Mouse (Mus musculus): ENCODE measurements around the gene Usp39.

Gene Usp39

DNA sequence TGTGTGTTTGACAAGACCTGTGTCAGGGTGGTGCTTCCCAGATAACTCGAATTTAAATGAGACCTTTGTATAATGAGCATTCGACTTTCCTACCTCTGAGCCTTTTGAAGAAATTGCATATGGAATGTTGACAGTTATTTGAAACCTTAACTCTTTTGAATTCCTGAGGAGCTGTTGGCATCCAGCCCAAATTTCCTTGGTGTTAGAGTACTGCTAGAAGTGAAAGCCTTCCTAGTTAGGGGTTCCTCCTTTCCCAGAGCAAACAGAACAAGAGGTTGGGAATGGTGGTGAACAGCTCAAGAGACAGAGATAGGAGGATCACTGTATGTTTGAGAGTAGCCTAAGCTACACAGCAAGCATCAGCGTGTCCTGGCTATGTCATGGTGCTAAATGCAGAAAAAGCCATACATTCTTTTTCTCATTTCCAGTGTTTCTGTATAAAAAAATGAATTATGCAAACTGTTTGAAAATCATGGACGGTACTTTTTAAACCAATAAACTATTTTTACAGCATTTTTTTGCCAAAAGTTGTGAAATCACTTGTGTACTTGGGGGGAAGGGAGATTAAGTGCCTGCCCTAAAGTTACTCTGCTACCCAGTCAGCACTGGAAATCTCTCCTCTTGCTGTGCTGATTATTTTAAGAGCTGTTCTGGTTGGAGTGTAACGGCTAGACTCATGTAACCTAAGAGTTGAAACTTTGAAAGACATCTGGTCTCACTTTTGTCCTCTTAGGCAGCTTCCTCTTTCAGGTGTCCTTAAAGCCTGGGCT is 7.8 kb upstream of the Usp39 start:
- no peak for DNase-seq (ENCODE audit: low spot score in 2 of 2)

DNA sequence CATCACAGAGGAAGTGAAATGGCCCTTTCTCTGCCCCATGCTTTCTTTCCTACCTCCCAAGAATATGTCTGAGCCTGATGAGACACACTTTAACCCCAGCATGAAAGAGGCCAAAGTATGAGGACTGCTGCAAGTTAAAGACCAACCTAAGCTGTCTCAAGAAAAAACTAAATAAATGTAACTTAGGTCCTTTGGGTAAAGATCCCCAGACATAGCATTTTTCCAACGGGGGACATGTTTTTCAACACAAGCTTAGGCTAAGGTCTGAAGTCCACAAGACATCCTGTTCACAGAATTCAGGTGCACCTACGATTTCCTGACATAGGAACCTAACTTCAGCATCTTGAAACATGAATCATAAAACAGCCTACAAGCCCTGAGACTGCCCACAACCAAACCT is 5.2 kb upstream of the Usp39 start:
- no peak for DNase-seq (ENCODE audit: low spot score in 2 of 2)

DNA sequence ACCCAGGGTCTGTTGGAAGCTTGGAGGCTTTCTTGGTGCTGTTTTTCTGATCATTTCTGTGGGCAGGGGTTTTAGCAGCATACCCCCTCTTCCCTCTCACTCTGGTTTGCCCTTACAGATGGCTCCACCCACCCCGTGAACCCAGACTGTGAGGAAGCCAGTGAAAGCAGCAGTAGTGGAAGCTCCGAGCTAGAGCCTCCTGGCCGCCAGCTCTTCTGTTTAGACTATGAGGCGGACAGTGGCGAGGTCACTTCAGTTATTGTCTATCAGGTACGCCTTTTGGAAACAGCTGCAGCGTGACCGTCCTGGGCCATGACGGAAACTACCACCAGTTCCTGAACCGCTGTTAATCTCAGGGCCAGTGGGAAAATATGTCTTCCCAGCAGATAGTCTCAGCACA is 3.4 kb upstream of the Usp39 start:
- DNase-seq (ENCODE audit: low spot score in 2 of 2) = no peak

DNA sequence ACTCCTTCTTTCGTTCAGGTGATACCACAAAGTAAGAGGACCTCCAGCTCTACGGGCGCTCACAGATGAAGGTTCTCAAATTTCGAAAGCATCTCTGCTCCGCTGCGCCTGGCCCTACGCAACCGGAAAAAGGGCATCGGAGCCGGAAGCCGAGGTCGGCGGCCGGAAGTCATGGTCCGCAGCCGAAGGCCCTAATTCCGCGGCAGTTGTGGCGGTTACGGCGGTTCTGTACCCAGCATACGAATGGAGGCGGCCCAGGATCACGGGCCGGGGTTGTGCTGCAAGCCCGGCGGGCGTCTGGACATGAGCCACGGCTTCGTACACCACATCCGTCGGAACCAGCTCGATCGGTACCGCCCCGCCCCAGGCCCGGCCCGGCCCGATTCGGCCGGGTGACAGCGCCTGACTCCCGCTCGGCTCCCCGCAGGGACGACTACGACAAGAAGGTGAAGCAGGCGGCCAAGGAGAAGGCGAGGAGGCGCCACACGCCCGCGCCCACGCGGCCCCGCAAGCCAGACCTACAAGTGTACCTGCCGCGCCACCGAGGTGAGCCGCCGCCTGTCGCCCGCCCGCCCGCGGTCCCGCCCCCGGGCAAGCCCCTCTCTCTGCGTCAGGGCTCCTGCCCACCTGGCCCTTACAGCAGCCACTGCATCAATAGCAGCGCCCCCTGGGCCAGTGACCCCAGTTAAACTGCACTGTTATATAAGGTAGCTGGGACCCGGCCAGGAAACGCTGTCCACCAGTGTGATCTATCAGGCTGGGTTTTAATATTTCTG is 2.4 kb upstream of the Usp39 start, which contains the start of gene 0610030E20Rik:
TSS of gene 0610030E20Rik (plus strand) at position 152 of the 776 bp plus-strand sequence.
- peak; percentile 76 to 77 for DNase-seq (ENCODE audit: low spot score in 2 of 2)

DNA sequence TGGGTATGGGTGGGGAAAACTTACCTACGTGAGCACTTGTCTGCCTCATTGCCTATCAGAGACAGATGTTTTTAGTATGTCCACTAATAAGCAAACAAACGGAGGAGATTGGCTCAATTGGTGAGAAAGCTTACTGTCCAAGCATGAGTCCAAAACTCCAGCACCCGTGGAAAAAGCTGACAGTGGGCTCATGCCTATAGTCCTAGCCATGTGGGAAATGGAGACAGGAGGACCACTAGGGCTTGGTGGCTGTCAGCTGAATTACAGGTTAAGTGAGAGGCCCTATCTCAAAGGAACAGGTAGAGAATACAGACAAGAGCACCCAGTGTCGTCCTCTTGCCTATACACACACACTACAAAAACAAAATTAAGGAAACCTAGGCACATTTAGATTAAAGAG is 1.3 kb upstream of the Usp39 start:
- DNase-seq (ENCODE audit: low spot score in 2 of 2) = no peak

DNA sequence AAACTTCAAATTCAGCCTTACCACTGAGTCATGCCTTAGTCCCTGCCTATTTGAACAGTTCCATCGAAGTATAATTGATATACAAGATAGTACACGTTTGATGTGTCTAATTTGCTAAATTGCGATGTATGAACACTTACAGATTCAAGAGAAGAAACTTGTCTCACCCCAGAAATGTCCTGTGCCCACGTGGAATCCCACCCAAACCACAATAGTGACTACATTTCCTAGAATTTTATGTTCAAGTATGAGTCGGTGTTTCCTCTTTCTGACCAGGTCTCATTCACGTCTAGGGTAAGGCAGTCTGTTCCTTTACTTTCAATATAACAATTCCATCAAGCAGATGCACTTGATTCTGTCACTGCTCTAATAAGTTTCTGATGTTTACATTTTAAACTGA is 649 bp upstream of the Usp39 start:
- no peak for DNase-seq (ENCODE audit: low spot score in 2 of 2)

DNA sequence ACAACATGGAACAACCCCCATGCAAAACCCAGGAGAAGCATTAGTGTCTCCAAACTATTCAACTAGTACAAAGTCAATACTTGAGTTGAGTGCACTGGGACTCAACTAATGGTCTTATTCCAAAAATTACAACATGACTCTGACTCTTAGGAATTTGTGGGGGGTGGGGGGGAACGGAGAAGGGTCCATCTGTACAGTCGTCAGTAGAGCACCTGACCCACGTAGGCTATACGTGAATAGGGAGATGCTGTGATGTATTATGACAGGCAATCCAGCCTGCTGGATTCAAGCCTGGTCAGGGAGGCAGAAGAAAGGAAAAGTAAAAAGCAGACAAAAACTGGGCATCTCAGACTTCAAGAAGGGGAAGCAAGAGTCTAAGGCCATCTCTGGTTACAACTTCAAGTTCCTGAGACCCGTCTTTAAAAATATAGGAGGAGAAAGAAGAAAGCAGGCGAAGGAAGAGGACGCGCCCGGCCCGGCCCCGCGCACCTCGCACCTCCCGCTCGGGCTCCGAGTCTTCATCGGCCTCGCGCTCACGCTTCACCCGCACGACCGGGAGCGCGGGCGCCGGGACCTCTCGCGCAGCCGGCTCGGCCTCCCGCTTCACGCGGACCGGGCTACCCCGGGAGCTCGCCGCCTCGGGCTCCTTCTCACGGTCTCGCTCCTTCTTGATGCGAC is 449 bp downstream of the Usp39 start:
- no peak for DNase-seq (ENCODE audit: low spot score in 2 of 2)

DNA sequence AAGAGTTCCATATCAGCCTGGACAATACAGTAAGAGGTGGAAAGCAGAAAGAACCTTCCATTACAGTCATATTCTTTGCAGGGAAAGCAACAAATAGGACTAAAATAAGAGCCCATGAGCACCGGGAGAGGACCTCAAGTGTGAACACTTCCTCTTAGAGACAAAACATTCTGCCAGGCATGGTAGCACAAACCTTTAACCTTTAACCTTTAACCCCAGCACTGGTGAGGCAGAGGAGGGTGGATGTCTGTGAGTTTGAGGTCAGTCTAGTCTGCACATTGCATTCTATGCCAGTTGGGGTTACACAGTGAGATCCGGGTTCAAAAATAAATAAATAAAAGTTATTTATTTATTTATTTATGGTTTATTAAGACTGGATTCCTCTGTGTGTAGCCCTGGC is 4.5 kb downstream of the Usp39 start:
- DNase-seq (ENCODE audit: low spot score in 2 of 2) = no peak

DNA sequence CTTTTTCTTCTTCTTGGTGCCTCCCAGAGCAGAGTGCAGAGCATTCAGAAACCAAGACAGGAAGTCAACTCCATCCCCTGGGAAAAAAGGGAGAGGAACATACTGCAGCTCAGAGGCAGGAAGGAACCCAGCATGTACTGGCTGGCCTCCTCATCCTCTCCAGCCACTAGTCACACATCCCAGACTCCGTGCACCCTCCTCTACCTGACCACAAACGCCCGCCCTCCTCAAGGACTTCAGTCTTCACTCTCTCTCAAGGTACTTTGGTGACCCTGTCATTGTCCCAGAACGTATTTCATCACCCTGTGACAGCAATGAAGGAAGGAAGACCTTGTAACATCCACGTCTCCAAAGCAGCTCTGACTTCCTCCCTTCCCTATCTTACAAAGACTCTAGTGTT is 11.9 kb downstream of the Usp39 start:
- DNase-seq (ENCODE audit: low spot score in 2 of 2) = no peak

DNA sequence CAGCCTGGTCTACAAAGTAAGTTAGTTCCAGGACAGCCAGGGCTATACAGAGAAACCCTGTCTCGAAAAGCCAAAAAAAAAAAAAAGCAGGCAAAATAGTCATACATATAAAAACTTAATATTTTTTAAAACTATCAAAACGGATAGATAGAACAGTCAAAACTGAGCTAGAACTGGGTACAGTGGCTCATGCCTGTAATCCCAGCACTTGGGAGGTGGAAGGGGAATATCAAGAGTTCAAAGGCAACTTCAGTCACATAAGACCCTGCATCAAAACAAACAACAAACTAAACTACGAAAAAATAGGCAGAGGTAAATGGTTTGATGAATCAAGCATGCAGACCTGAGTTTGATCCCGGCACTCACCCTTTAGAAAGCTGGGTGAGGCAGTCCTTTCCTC is 14.9 kb downstream of the Usp39 start:
- DNase-seq (ENCODE audit: low spot score in 2 of 2) = no peak

DNA sequence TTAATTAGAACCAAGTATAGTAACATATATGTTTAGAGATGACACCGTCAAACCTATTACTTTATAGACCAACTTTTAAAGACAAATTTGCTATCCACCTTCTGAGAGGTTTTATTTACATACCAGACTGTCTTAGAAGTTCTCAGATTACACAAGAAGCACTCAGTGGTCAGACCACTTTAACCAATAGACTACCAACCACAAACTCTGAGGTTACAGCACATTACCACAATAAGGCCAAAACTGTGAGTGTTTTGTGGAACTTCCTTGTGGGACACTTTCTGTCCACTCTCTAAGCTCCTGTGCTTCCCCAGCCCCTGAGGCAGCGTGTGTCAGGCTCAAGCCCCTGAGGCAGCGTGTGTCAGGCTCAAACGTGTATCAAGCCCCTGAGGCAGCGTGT is 16.0 kb downstream of the Usp39 start:
- no peak for DNase-seq (ENCODE audit: low spot score in 2 of 2)

DNA sequence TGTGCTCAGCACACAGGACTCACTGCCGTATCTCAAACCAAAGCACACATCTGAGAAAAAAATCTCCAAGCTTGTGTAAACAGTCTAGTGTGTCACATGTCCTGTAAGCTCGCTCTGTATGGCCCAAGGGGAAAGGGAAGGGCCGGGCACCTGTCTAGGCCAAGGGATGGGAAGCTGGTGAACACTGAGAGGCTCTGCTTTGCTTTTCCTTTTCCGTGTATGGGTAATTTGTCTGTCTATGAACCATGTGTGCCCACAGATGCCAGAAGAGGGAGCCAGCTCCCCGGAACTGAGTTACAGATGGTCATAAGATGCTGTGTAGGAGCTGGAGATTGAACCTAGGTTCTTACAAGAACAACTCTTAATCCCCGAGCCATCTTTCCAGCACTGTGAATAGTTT is 18.7 kb downstream of the Usp39 start:
- peak; percentile 48 to 52 for DNase-seq (ENCODE audit: low spot score in 2 of 2)

DNA sequence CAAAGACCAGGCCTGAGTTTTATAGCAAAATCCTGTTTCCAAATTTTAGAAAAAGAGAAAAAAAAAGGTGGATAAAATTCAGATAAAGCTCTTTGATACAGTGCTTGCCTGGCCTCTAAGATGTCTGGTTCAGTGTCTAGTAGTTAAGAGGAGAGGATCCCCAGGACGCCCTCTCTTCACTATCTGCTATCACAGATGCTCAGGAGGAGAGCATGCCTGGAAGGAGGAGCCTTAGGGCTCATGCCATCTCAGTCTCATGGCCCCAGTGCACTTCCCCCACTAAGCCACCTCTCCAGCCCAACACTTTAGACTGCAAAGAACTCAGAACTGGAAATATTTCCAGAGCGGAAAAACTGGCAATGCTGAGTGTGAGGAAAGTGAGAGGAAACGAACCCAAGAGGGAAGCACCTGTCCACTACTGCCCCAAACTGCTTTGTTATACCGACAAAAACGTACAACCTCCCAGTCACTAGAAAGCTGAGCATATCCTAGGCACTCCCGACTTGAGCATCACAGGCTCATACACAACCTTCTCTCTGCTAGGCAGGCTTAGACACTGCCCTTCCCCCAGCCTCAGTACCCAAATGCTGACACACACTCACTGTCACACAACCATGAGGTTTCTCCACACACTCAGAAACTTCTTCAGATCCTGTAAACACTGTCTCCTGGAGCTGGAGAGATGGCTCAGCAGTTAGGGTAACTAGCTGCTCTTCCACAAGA is 21.0 kb downstream of the Usp39 start:
- DNase-seq (ENCODE audit: low spot score in 2 of 2) = no peak

DNA sequence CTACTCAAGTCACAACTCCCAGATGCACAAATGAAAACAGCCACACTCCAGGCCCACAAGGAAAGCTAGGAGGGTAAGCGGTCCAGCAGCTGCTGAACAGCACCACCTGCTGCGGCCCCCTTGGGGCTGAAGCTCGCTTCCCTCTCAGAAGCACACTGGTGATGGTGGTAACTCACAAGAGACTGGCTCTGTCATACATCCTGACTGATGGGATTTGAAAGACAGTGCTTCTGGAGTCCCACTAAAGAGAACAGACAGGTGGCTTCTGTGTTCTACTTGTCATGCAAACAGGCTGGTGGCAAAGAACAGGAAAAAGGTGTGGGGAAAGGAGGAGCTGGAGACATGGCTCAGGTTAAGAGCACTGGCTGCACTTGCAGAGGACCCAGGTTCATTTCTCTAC is 22.0 kb downstream of the Usp39 start:
- no peak for DNase-seq (ENCODE audit: low spot score in 2 of 2)

DNA sequence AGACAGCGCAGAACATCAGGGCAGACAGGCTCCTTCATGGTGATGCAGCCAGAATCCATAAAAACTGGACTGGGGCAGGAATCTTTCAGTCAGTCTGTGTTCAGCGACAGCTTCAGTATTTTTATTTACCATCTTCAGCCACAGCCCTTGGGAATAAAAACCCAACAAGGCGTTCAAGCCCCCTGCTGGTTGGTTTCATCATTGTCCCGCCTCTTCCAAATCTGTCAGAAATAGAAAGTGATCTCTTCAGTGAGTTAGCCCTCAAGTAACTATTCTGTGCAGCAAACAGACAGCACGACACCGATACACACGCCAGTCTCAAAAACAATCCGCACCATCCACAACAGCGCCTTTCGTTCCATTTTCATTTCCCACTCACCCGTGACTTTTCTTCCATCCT is 26.0 kb downstream of the Usp39 start:
- DNase-seq (ENCODE audit: low spot score in 2 of 2) = peak; percentile 66 to 71

DNA sequence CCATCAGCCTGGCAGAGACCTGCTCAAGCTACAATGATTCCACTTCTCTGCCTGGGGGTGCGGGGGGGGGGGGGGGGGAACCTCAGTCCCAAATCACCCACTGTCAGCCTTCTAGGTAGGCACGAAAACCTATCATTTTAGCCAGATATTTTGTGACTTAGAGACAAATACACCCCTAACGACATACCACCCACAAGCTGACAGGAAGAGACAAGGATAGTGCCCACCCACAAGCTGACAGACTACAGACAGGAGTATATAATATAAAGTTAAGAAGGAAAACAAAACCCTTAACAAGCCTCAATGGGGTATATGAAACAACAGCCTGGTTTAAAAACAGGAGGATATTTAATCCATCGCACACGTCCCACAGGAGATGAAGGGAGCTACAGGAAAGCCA is 26.5 kb downstream of the Usp39 start:
- DNase-seq (ENCODE audit: low spot score in 2 of 2) = peak; percentile 10 to 11

DNA sequence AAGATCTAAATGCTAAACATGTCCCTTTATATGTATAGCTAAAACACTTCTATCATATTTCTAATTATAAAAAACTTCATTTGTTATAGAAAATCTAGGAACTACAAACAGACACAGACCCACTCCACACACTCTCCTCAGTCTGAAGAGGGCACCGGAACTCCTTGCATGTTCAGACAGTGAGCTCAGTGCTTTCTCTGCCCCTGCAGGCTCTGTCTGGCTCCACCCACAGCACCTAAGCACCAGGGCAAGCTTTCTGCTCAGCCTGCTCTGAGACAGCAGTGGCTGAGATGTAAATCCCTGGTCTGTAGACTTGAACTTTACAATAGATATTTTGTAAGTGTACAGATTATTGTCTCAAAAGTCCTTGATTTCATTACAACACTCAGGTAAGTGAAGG is 28.9 kb downstream of the Usp39 start:
- no peak for DNase-seq (ENCODE audit: low spot score in 2 of 2)

DNA sequence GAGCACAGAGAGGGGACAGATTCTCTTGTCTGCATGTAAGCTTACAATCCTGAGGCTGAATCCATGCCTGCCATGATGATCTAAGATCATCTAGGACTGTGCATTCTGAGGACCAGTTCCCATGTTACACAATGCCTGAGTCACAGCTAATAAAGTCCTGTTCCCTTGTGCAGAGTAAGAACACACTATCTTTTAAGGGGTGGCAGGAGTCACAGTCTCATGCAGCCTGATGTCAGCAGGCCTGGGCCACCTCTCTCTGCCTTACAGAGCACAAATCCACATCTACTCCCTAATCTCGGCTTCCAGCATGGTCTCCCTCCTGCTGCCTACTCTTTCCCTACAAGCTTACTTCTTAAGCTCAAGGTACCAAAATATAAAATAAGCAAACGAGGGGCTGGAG is 29.6 kb downstream of the Usp39 start:
- no peak for DNase-seq (ENCODE audit: low spot score in 2 of 2)

DNA sequence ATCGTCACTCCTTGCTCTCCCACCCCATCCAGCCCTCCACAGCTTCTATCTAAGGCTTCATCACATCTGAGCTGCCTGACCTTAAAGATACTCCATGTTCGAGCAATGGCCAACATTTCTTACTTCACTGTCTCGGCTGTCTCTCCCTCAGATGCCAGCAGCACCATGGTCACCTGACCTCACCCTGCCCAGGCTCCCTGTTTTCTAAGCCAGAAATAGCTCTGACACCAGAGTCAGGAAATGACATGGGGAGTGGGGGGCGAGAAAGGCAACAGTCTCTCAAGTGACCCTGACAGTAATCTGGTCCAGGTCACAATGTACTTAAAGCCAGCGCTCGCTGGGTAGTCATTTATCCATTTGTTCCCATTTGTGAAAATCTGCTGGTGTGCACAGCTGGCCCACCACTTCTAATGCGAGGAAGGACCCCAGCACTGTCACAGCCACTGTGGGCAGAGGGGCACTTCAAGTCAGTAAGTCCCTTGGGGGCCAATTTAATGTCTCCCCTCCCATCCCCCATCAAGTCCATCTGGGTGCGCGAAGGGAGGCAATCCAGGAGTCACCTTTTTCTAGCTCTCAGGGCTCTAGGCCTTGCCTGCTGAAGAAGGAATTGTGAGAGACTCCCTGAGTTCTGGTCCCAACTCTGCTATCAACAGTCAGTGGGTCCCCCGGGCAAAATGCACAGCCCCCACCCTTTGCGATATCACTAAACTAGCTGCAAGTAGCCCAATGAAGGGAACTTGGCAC is 31.7 kb downstream of the Usp39 start:
- DNase-seq (ENCODE audit: low spot score in 2 of 2) = no peak

DNA sequence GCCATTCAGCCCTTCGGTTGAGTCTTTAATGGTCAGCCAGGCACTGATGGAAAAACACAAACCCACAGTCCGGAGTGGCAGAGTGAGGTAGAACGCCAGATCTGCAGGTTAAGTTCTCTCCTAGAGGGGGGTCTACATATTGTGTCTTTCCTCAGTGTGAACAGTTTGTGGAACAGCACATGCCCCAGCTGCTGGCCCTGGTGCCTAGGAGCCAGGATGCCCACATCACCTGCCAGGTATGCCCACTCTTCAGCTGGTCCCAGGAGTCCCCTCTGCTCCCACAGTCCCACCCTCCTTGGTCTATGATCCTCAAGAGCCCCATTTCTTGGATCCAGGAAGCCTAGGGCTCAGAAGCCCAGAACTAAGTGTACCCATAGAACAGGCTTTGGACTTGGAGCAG is 32.8 kb downstream of the Usp39 start:
- DNase-seq (ENCODE audit: low spot score in 2 of 2) = no peak

DNA sequence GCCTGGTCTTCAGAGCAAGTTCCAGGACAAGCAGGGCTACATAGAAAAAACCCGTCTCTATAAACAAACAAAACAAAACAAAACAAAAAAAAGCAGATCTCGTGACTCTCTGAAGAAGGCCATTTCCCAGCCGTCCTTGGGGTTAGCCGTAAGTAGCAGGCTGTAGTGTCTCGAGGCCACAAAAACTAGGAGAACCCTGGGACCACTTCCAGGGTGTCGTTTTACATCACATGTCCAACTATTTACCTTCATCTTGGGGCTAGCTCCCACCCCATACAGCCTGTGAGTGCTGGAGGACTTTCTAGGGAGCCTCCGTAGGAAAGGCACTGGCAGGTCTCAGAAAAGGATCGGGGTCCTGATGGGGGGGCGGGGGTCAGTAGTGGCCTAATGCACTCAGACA is 41.5 kb downstream of the Usp39 start:
- DNase-seq (ENCODE audit: low spot score in 2 of 2) = no peak
